Mouse (Mus musculus) layer of hippocampus, postnatal 25 days (tissue): ENCODE data around the gene Eml2. TPM values are rescaled to one million over a fixed set of nuclear protein-coding genes. Genes with fewer than 3 reads are reported as not detected.

Source experiments
- microRNA-seq, 2 experiments: library from miRNA; unstranded; fragments of <30 nt; microRNA quantifications; one replicate each; pipeline ENCODE4 v1.2.0; 2021
- total RNA-seq, 2 experiments: library from RNA; stranded (reverse); gene quantifications; 2 replicates each; pipeline ENCODE4 v1.2.3; 2021

Eml2 gene
- total RNA-seq, 2 experiments from 2014 or later = 157 to 164 TPM

Small RNAs within 50 kb of the gene (microRNA-seq; reads per million reads assigned to microRNA genes)
- gene Mir330 = 11,114 to 11,247 reads per million in 2 experiments

Other genes with a start within 250 kb of the Eml2 start
- gene Nanos2, start 189.0 kb upstream of the Eml2 start, total RNA-seq = under 1 TPM; 0.17 to 0.70 TPM
- gene Mypop, start 185.2 kb upstream of the Eml2 start, total RNA-seq = 10 to 100 TPM; 44.9 to 48.3 TPM
- 10 to 100 TPM; 51.7 to 53.5 TPM for gene Irf2bp1, start 172.4 kb upstream of the Eml2 start, total RNA-seq
- gene Foxa3, start 152.9 kb upstream of the Eml2 start, total RNA-seq = not detected
- 100 to 1,000 TPM; 111 to 113 TPM for gene Sympk, start 152.0 kb upstream of the Eml2 start, total RNA-seq
- gene Rsph6a, start 121.7 kb upstream of the Eml2 start, total RNA-seq = under 1 TPM in 1 of 2 experiments, not detected in 1; 0.10 TPM
- gene Dmwd, start 100.2 kb upstream of the Eml2 start, total RNA-seq = 100 to 1,000 TPM; 151 to 152 TPM
- 10 to 100 TPM; 26.7 to 39.3 TPM for gene Dmpk, start 92.6 kb upstream of the Eml2 start, total RNA-seq
- gene Six5, start 81.8 kb upstream of the Eml2 start, total RNA-seq = 1 to 10 TPM; 1.8 to 2.6 TPM
- gene Gm4969, start 58.1 kb upstream of the Eml2 start, total RNA-seq = under 1 TPM; 0.42 to 0.49 TPM
- 10 to 100 TPM; 13.2 to 14.2 TPM for gene Fbxo46, start 56.6 kb upstream of the Eml2 start, total RNA-seq
- gene Qpctl, start 27.1 kb upstream of the Eml2 start, total RNA-seq = 10 to 100 TPM; 17.9 to 19.7 TPM
- gene Snrpd2, start 26.7 kb upstream of the Eml2 start, total RNA-seq = 10 to 100 TPM; 72.4 to 84.8 TPM
- under 1 TPM; 0.37 to 0.77 TPM for gene Gipr, start 10.3 kb upstream of the Eml2 start, total RNA-seq
- 1 to 10 TPM; 2.2 to 2.5 TPM for gene Gpr4, start 36.1 kb downstream of the Eml2 start, total RNA-seq
- gene Opa3, start 51.9 kb downstream of the Eml2 start, total RNA-seq = 10 to 100 TPM; 36.5 to 41.5 TPM
- 10 to 100 TPM; 15.2 to 16.3 TPM for gene Vasp, start 95.4 kb downstream of the Eml2 start, total RNA-seq
- not detected for gene Ppm1n, start 103.6 kb downstream of the Eml2 start, total RNA-seq
- gene Rtn2, start 106.2 kb downstream of the Eml2 start, total RNA-seq = 10 to 100 TPM; 85.9 to 96.3 TPM
- gene Fosb, start 133.6 kb downstream of the Eml2 start, total RNA-seq = 1 to 10 TPM; 5.2 to 9.8 TPM
- 10 to 100 TPM; 37.8 to 39.1 TPM for gene Ercc1, start 168.4 kb downstream of the Eml2 start, total RNA-seq
- 10 to 100 TPM; 17.7 to 18.3 TPM for gene Cd3eap, start 183.1 kb downstream of the Eml2 start, total RNA-seq
- gene Ppp1r13l, start 183.3 kb downstream of the Eml2 start, total RNA-seq = 1 to 10 TPM; 4.5 to 4.8 TPM
- gene Ercc2, start 205.6 kb downstream of the Eml2 start, total RNA-seq = 10 to 100 TPM; 34.5 to 34.9 TPM
- 1 to 10 TPM; 2.2 to 3.4 TPM for gene Klc3, start 227.7 kb downstream of the Eml2 start, total RNA-seq
- not detected for gene Ckm, start 228.4 kb downstream of the Eml2 start, total RNA-seq